Mouse (Mus musculus) CH12.LX (cell line): Measurements from ENCODE around the gene Dapk3.

Source experiments
- CTCF ChIP-seq, 2 experiments: IDR thresholded peaks in 1 of 2; conservative IDR thresholded peaks in 1 of 2; 2 replicates each; pipeline ENCODE4 v1.5.1; 2011 to 2012; ENCODE audit warnings: low read depth in 2 of 2, low read length in 2 of 2, improper control_type of control experiment in 1 of 2, inconsistent platforms in 1 of 2, mild to moderate bottlenecking in 1 of 2, moderate library complexity in 1 of 2
- ELF1 ChIP-seq: IDR thresholded peaks from 2 replicates; pipeline ENCODE4 v1.6.1; 2014; ENCODE audit warnings: low read depth, mild to moderate bottlenecking, inconsistent platforms, low read length, improper control_type of control experiment
- ETS1 ChIP-seq: conservative IDR thresholded peaks from 2 replicates; pipeline ENCODE4 v1.6.1; 2012; ENCODE audit warnings: low read depth, mild to moderate bottlenecking, inconsistent platforms, low read length, improper control_type of control experiment, moderate library complexity
- JUND ChIP-seq: conservative IDR thresholded peaks from 2 replicates; pipeline ENCODE4 v1.6.1; 2011; ENCODE audit warnings: low read depth, low read length, improper control_type of control experiment
- MAX ChIP-seq: IDR thresholded peaks from 2 replicates; pipeline ENCODE4 v1.6.1; 2011; ENCODE audit warnings: low read length, improper control_type of control experiment
- MYC ChIP-seq: IDR thresholded peaks from 2 replicates; pipeline ENCODE4 v1.6.1; 2011; ENCODE audit warnings: low read depth, mild to moderate bottlenecking, improper control_type of control experiment, low read length
- NRF1 ChIP-seq: IDR thresholded peaks from 2 replicates; pipeline ENCODE4 v1.6.1; 2014; ENCODE audit warnings: low read depth, mild to moderate bottlenecking, inconsistent platforms, low read length, improper control_type of control experiment, moderate library complexity
- POLR2A ChIP-seq: IDR thresholded peaks from 2 replicates; pipeline ENCODE4 v1.6.1; 2011; ENCODE audit warnings: low read depth, mild to moderate bottlenecking, improper control_type of control experiment, low read length
- POLR2AphosphoS2 ChIP-seq: IDR thresholded peaks from 2 replicates; pipeline ENCODE4 v1.6.1; 2011; ENCODE audit warnings: low read depth, low read length, improper control_type of control experiment
- SMC3 ChIP-seq: IDR thresholded peaks from 2 replicates; pipeline ENCODE4 v1.6.1; 2011; ENCODE audit warnings: low read depth, low read length, improper control_type of control experiment
- UBTF ChIP-seq: IDR thresholded peaks from 2 replicates; pipeline ENCODE4 v1.6.1; 2012; ENCODE audit warnings: low read depth, mild to moderate bottlenecking, inconsistent platforms, low read length, improper control_type of control experiment, moderate library complexity
- USF2 ChIP-seq: conservative IDR thresholded peaks from 2 replicates; pipeline ENCODE4 v1.6.1; 2011; ENCODE audit warnings: low read depth, low read length, improper control_type of control experiment
- ZC3H11A ChIP-seq: IDR thresholded peaks from 2 replicates; pipeline ENCODE4 v1.6.1; 2012; ENCODE audit warnings: low read depth, mild to moderate bottlenecking, inconsistent platforms, low read length, improper control_type of control experiment
- ZKSCAN1 ChIP-seq: IDR thresholded peaks from 2 replicates; pipeline ENCODE4 v1.6.1; 2012; ENCODE audit warnings: low read depth, inconsistent platforms, low read length, improper control_type of control experiment, borderline replicate concordance

DNA sequence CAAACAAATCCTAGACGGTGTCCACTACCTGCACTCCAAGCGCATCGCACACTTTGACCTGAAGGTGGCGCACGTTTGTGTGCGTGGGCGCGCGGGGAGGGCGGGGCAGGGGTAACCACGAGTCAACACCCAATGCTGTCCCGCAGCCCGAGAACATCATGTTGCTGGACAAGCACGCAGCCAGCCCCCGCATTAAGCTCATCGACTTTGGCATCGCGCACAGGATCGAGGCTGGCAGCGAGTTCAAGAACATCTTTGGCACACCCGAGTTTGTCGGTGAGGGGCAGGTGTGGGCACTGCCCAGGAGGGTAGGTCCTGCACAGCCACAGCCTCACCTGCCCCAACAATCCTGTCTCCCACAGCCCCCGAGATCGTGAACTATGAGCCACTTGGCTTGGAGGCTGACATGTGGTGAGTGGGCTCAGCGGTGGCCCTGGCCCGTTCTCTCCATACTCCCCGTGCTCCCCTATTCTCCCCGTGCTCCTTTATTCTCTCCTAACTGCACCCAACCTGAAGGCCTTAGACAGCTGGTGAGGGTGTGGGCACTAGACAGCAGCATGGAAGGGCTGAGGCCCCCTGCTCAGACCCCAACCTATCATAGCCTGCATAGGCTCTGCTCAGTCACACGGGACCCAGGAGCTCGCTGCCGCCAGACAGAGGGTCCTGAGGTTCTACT, 7.6 kb downstream of the Dapk3 start:
- TF ChIP-seq ELF1 (no peak), MYC (no peak), POLR2A (no peak), ZKSCAN1 (no peak), CTCF (conservative IDR thresholded peaks at IDR 0.05 in 1 of 2, IDR thresholded peaks at IDR 0.05 in 1 of 2; ENCODE audit: low read depth in 2 of 2, low read length in 2 of 2) (peak; percentile 10 to 37; a peak in 2 of 4 replicates), USF2 (no peak), SMC3 (no peak), JUND (no peak), ETS1 (no peak), UBTF (no peak), NRF1 (no peak), POLR2AphosphoS2 (no peak), ZC3H11A (no peak), MAX (no peak)
